12 mouse cellular contexts compared by ENCODE assay signal in the genomic region with DNA sequence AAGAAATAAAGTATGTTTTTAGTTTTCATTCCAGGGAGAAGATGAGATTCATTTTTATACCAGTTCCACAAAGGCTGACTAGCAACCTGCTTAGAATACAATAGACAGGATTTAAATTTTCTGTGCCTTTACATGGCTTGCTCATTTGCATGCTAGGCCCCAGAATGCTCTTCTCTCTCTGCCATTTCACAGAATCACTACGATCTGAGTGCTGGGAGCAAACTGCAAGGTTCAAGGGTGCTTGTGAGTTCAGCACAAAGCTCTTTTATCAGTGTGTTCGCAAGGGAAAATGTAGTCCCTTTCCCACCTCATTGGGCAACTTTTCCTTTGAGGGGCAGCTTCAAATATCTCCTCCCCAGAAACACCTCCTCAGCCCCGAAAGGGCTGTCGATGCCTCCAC.
DNase-seq lines count a peak whose midpoint lies in the region; ATAC-seq and TF ChIP-seq lines count a peak whose summit lies in the region.
"Had no signal": no experiment of that assay in that cellular context is flagged by ENCODE, and none has a peak within 500 bp of the region (broad histone marks: within the 10 kb centered on the region; RNA-seq: fewer than 3 reads in every experiment).

No protein-coding gene starts in this region.

- WGBS in hindbrain, embryonic 14.5 days: 7% methylated on average over 4 of the region's 4 CpGs
- 12% methylated on average over 4 of the region's 4 CpGs for WGBS in neural tube, embryonic 14.5 days
- 36% methylated on average over 4 of the region's 4 CpGs for WGBS in intestine, embryonic 15.5 days

- H3K4me3 ChIP-seq in left cerebral cortex, adult 2 months: 0 out of 2 replicates have a peak overlapping the region, but pooled peaks have one; percentile 0
- H3K4me3 ChIP-seq in hindbrain, embryonic 14.5 days (replicated peaks; ENCODE audit: low read length): no peak overlapping the region
- no peak overlapping the region for H3K4me3 ChIP-seq in neural tube, embryonic 14.5 days (ENCODE audit: low read depth, low read length)
- no peak overlapping the region for H3K4me3 ChIP-seq in intestine, embryonic 15.5 days (replicated peaks)
- H3K4me3 ChIP-seq: liver, embryonic 15.5 days had no signal

- no peak for TF ChIP-seq CTCF in left cerebral cortex, adult 2 months (IDR thresholded peaks at IDR 0.05)

- H3K9ac ChIP-seq in hindbrain, embryonic 14.5 days: no peak overlapping the region
- no peak overlapping the region for H3K9ac ChIP-seq in neural tube, embryonic 14.5 days (replicated peaks; ENCODE audit: low read depth, low read length)
- no peak overlapping the region for H3K9ac ChIP-seq in intestine, embryonic 15.5 days
- H3K9ac ChIP-seq: liver, embryonic 15.5 days had no signal

- peaks cover 18% of the 10 kb centered on the region; the same call in 1 of the 2 replicates for H3K4me1 ChIP-seq in hindbrain, embryonic 14.5 days (replicated peaks; ENCODE audit: control insufficient read depth, insufficient read depth, low read length)
- H3K4me1 ChIP-seq in neural tube, embryonic 14.5 days (ENCODE audit: control insufficient read depth, insufficient read depth, low read length): peaks cover 4% of the 10 kb centered on the region; the same call in 1 of the 2 replicates
- H3K4me1 ChIP-seq in intestine, embryonic 15.5 days (replicated peaks): no peaks in the 10 kb centered on the region
- H3K4me1 ChIP-seq: liver, embryonic 15.5 days had no signal

- peak overlapping the region; percentile 63; the same call in 1 of the 2 replicates for H3K27ac ChIP-seq in left cerebral cortex, adult 2 months
- H3K27ac ChIP-seq in hindbrain, embryonic 14.5 days: peak overlapping the region; percentile 40; the same call in 1 of the 2 replicates
- H3K27ac ChIP-seq in neural tube, embryonic 14.5 days (ENCODE audit: low read depth, low read length): 0 out of 2 replicates have a peak overlapping the region, but pooled peaks have one; percentile 7
- no peak overlapping the region for H3K27ac ChIP-seq in intestine, embryonic 15.5 days
- H3K27ac ChIP-seq: liver, embryonic 15.5 days had no signal

- 0 out of 2 replicates have a peak, but pooled peaks have one; percentile 23 for ATAC-seq in hindbrain, embryonic 14.5 days (ENCODE audit: low FRiP score)
- ATAC-seq in neural tube, embryonic 14.5 days (ENCODE audit: low read depth): no peak
- ATAC-seq in intestine, embryonic 15.5 days: no peak

- H3K27me3 ChIP-seq in hindbrain, embryonic 14.5 days (ENCODE audit: control insufficient read depth, insufficient read depth, low read length): no peaks in the 10 kb centered on the region
- no peaks in the 10 kb centered on the region for H3K27me3 ChIP-seq in neural tube, embryonic 14.5 days (ENCODE audit: control insufficient read depth, insufficient read depth, low read length)
- H3K27me3 ChIP-seq in intestine, embryonic 15.5 days (replicated peaks): no peaks in the 10 kb centered on the region
- H3K27me3 ChIP-seq: liver, embryonic 15.5 days had no signal

- peak overlapping the region; percentile 48 for H3K4me2 ChIP-seq in hindbrain, embryonic 14.5 days (replicated peaks)
- H3K4me2 ChIP-seq in neural tube, embryonic 14.5 days (ENCODE audit: low read depth, low read length): peak overlapping the region; percentile 44; the same call in 1 of the 2 replicates
- no peak overlapping the region for H3K4me2 ChIP-seq in intestine, embryonic 15.5 days (replicated peaks)
- H3K4me2 ChIP-seq: liver, embryonic 15.5 days had no signal

- intact Hi-C loops in left cerebral cortex, adult 2 months (cut with DNase I): no loop called here

- H3K36me3 ChIP-seq in hindbrain, embryonic 14.5 days (replicated peaks; ENCODE audit: control insufficient read depth, insufficient read depth): no peaks in the 10 kb centered on the region
- no peaks in the 10 kb centered on the region for H3K36me3 ChIP-seq in neural tube, embryonic 14.5 days (ENCODE audit: control insufficient read depth, insufficient read depth, low read length)
- no peaks in the 10 kb centered on the region for H3K36me3 ChIP-seq in intestine, embryonic 15.5 days
- H3K36me3 ChIP-seq: G1E; liver, embryonic 15.5 days had no signal

- DNase-seq in left cerebral cortex, adult 2 months (ENCODE audit: extremely low spot score in 1 of 2, low spot score in 2 of 2): no peak
- DNase-seq in left cerebral cortex, adult 8-10 months (ENCODE audit: low spot score in 2 of 2): no peak
- DNase-seq in embryo, embryonic 9.5 days (ENCODE audit: extremely low spot score): peak; percentile 13
- DNase-seq in hindbrain, embryonic 14.5 days (ENCODE audit: low spot score): no peak
- no peak for DNase-seq in T-cell, adult 2 months (ENCODE audit: low spot score)
- DNase-seq: adrenal gland, adult 2 months; cerebellum, adult 2 months; kidney, adult 8-10 months had no signal

- no peaks in the 10 kb centered on the region for H3K9me3 ChIP-seq in hindbrain, embryonic 14.5 days (ENCODE audit: control insufficient read depth, low read length)
- H3K9me3 ChIP-seq in neural tube, embryonic 14.5 days (ENCODE audit: control insufficient read depth, low read length): no peaks in the 10 kb centered on the region
- H3K9me3 ChIP-seq in intestine, embryonic 15.5 days: no peaks in the 10 kb centered on the region
- H3K9me3 ChIP-seq: G1E; liver, embryonic 15.5 days had no signal
